Mouse (Mus musculus): ENCODE data around the gene Capza1. TPM values are rescaled to one million over a fixed set of nuclear protein-coding genes. Genes with fewer than 3 reads are reported as not detected.
A peak's percentile ranks its signal among the peaks of the same experiment; 100 is the strongest.

The Capza1 gene
- polyA plus RNA-seq, 1 experiment from 2014 or later: 185 TPM

DNA sequence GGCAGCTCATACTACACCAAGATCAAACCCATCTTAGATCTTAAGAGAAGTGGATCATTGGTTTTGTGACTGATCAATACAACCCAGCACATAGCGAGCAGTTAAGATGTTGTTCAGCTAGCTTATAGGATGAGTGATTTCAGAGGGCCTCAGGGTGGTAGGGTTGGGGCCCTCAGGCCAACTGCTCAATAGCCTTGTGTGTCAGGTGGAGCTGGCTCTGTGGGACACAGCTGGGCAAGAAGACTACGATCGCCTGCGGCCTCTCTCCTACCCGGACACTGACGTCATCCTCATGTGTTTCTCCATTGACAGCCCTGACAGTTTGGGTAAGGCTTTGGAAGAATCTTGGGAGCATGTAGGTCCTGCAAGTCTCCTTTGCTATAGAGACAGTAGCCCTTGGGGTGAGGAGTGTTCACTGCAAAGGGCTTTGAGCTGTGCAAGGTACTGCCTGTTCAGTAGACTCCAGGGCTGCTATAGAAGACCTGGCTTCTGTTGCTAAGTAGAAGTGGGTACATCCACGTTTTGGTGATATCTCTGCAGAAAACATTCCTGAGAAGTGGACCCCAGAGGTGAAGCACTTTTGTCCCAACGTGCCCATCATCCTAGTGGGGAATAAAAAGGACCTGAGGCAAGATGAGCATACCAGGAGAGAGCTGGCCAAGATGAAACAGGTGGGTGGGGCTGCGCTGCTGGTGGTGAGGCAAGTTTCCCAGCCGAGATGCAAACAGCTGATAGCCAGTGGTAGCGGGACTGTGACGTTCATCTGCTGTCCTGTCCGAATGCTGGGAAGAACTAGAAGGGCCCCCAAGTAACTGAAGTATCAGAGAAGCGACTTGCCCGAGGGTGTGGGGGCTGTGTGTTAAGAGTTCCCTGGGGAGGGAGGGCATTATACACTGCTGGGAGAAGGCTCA lies 71.7 kb downstream of the Capza1 start:
- 48% methylated on average over 15 of the region's 15 CpGs for WGBS
- H3K4me1 ChIP-seq (ENCODE audit: control insufficient read depth in 2 of 2, insufficient read depth in 2 of 2, low read length in 2 of 2): peaks cover 54 to 69% of the 10 kb centered on the region in 2 experiments
- H3K9ac ChIP-seq (ENCODE audit: low read length): peak overlapping the region; percentile 21; the same call in 1 of the 2 replicates
- no peak overlapping the region for H3K4me3 ChIP-seq (ENCODE audit: control insufficient read depth in 1 of 2, insufficient read depth in 1 of 2, low read depth in 1 of 2, low read length in 2 of 2)
- H3K27ac ChIP-seq (replicated peaks in 1 of 2; ENCODE audit: control insufficient read depth in 1 of 2, insufficient read depth in 1 of 2, low read depth in 2 of 2, low read length in 2 of 2): peak overlapping the region in 1 of 2 experiments; percentile 15; a peak in 1 of 4 replicates
- H3K4me2 ChIP-seq (ENCODE audit: low read length): peak overlapping the region; percentile 90; the same call in 1 of the 2 replicates
- no peak for ATAC-seq (ENCODE audit: insufficient number of reproducible peaks, insufficient read depth, low FRiP score, low read depth)
- H3K27me3 ChIP-seq (ENCODE audit: control insufficient read depth, insufficient read depth, low read length): no peaks in the 10 kb centered on the region
- peaks cover 61% of the 10 kb centered on the region for H3K36me3 ChIP-seq (ENCODE audit: control insufficient read depth, insufficient read depth, low read length)
- H3K9me3 ChIP-seq (ENCODE audit: control insufficient read depth, low read length): no peaks in the 10 kb centered on the region

DNA sequence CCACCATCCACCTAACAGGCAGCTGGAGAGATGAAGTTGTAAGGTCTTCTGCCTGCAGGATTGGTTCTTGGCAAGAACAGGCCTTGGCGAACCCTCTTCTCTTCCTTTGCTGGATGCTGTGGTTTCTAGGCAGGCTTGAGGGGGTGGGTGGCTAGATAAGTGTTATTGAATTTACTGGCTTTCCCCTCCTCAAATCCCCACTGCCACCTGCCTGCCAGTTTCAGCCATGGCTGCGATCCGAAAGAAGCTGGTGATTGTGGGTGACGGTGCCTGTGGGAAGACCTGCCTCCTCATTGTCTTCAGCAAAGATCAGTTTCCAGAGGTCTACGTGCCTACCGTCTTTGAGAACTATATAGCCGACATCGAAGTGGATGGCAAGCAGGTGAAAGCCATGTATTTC lies 72.6 kb downstream of the Capza1 start:
- ATAC-seq (ENCODE audit: insufficient number of reproducible peaks, insufficient read depth, low FRiP score, low read depth): no peak
- Histone ChIP-seq H3K27ac (replicated peaks in 1 of 2; ENCODE audit: control insufficient read depth in 1 of 2, insufficient read depth in 1 of 2, low read depth in 2 of 2, low read length in 2 of 2) (peak overlapping the region in 1 of 2 experiments; percentile 95; a peak in 1 of 4 replicates), H3K9ac (ENCODE audit: low read length) (peak overlapping the region; percentile 95), H3K4me3 (ENCODE audit: control insufficient read depth in 1 of 2, insufficient read depth in 1 of 2, low read depth in 1 of 2, low read length in 2 of 2) (peak overlapping the region in 1 of 2 experiments; percentile 83; a peak in 2 of 4 replicates), H3K36me3 (ENCODE audit: control insufficient read depth, insufficient read depth, low read length) (peaks cover 52% of the 10 kb centered on the region), H3K4me1 (ENCODE audit: control insufficient read depth in 2 of 2, insufficient read depth in 2 of 2, low read length in 2 of 2) (peaks cover 55 to 70% of the 10 kb centered on the region in 2 experiments), H3K9me3 (ENCODE audit: control insufficient read depth, low read length) (no peaks in the 10 kb centered on the region), H3K4me2 (ENCODE audit: low read length) (peak overlapping the region; percentile 90), H3K27me3 (ENCODE audit: control insufficient read depth, insufficient read depth, low read length) (no peaks in the 10 kb centered on the region)
- 89% methylated on average over 8 of the region's 8 CpGs for WGBS

DNA sequence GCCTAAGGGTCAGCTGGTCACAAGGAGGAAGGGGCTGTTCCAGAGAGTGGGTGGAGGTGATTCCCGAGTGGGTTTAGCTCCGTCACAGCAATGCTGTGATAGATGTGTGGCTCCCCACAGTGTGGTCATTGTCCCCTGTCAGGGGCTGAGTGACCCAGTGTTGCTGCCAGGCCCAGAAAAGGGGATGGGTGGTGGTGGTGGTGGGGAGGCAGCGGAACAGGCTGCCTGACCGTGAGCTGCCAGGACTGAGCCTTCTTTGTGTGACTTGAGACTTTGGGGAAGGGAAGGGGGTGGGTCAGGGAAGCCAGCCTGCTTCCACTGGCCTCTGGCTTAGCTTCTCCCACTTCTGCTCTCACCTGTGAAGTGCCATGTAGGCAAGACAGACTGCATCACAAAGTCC lies 73.3 kb downstream of the Capza1 start:
- 21% methylated on average over 4 of the region's 4 CpGs for WGBS
- H3K4me1 ChIP-seq (ENCODE audit: control insufficient read depth in 2 of 2, insufficient read depth in 2 of 2, low read length in 2 of 2): peaks cover 55 to 64% of the 10 kb centered on the region in 2 experiments
- H3K27me3 ChIP-seq (ENCODE audit: control insufficient read depth, insufficient read depth, low read length): no peaks in the 10 kb centered on the region
- H3K36me3 ChIP-seq (ENCODE audit: control insufficient read depth, insufficient read depth, low read length): peaks cover 49% of the 10 kb centered on the region
- peak overlapping the region; percentile 95 for H3K9ac ChIP-seq (ENCODE audit: low read length)
- H3K9me3 ChIP-seq (ENCODE audit: control insufficient read depth, low read length): no peaks in the 10 kb centered on the region
- ATAC-seq (ENCODE audit: insufficient number of reproducible peaks, insufficient read depth, low FRiP score, low read depth): no peak
- H3K4me3 ChIP-seq (ENCODE audit: control insufficient read depth in 1 of 2, insufficient read depth in 1 of 2, low read depth in 1 of 2, low read length in 2 of 2): peak overlapping the region; percentile 83 to 93
- H3K4me2 ChIP-seq (ENCODE audit: low read length): peak overlapping the region; percentile 90
- peak overlapping the region; percentile 91 to 95 for H3K27ac ChIP-seq (replicated peaks in 1 of 2; ENCODE audit: control insufficient read depth in 1 of 2, insufficient read depth in 1 of 2, low read depth in 2 of 2, low read length in 2 of 2)

DNA sequence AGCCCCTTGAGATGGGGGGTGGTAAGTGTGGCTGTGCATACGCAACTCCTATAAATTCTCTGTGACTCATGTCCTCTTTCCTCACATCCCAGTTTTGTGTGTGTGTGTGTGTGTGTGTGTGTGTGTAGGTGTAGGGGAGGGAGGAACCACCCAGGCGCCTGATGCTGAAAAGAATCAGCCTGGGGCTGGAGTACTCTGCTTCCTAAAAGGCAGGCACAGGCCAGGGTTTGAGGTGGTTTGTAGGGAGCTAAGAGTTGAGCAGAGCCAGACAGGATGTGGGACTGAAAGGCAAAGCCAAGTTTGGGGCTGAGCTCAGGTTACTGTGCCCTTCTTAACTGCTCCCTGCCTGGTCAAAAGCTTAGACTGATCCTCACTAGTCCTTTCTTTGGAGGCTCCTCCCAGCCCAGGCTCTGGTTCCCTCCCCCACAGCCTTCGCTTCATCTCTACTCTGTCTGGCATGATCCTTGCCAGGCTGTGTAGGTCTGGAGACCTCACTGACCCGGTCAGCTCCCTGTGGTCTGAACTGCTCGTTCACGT lies 73.8 kb downstream of the Capza1 start:
- Histone ChIP-seq H3K27ac (replicated peaks in 1 of 2; ENCODE audit: control insufficient read depth in 1 of 2, insufficient read depth in 1 of 2, low read depth in 2 of 2, low read length in 2 of 2) (peak overlapping the region; percentile 91 to 95), H3K9ac (ENCODE audit: low read length) (peak overlapping the region; percentile 95), H3K4me2 (ENCODE audit: low read length) (peak overlapping the region; percentile 90), H3K27me3 (ENCODE audit: control insufficient read depth, insufficient read depth, low read length) (no peaks in the 10 kb centered on the region), H3K9me3 (ENCODE audit: control insufficient read depth, low read length) (no peaks in the 10 kb centered on the region), H3K4me1 (ENCODE audit: control insufficient read depth in 2 of 2, insufficient read depth in 2 of 2, low read length in 2 of 2) (peaks cover 50 to 61% of the 10 kb centered on the region in 2 experiments), H3K4me3 (ENCODE audit: control insufficient read depth in 1 of 2, insufficient read depth in 1 of 2, low read depth in 1 of 2, low read length in 2 of 2) (peak overlapping the region; percentile 83 to 93), H3K36me3 (ENCODE audit: control insufficient read depth, insufficient read depth, low read length) (peaks cover 49% of the 10 kb centered on the region)
- WGBS: 7% methylated on average over 6 of the region's 6 CpGs
- peak; percentile 8; the same call in 1 of the 2 replicates for ATAC-seq (ENCODE audit: insufficient number of reproducible peaks, insufficient read depth, low FRiP score, low read depth)

DNA sequence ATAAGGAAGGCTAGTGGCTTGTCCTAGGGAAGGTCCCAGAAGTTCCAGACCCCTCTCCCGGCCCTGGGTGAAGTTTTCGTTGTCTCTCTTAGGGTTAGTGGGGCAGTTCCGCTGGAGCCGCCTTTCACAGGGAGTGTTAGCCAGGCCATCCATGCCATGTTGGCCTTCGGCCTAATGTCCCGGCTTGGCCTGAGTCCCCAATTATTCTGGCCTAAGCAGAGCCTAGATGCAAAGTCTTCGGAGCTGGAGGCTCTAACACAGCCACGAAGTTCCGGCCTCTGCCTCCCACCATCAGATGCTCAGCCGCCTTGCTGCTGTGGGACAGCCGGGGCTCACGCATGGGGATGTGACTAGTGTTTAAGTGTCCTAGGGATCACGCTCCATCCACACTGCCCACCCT lies 74.5 kb downstream of the Capza1 start:
- peak overlapping the region; percentile 91 to 95 for H3K27ac ChIP-seq (replicated peaks in 1 of 2; ENCODE audit: control insufficient read depth in 1 of 2, insufficient read depth in 1 of 2, low read depth in 2 of 2, low read length in 2 of 2)
- H3K4me1 ChIP-seq (ENCODE audit: control insufficient read depth in 2 of 2, insufficient read depth in 2 of 2, low read length in 2 of 2): peaks cover 44 to 54% of the 10 kb centered on the region in 2 experiments
- 11% methylated on average over 13 of the region's 13 CpGs for WGBS

DNA sequence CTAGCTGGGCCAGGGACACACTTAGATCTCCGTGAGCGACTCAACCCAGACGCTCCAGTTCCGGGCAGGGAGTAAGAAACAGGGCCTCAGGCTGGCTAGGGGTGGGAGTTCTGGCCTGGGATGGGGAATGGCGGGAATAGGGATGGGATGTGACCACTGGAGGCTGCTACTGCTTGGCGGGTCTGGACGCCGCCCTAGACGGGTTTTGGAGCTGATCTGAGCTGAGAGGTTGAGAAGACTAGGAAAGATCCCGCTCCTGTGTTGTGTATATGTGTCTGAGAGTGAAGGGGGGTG lies 75.0 kb downstream of the Capza1 start:
- H3K9me3 ChIP-seq (ENCODE audit: control insufficient read depth, low read length): no peaks in the 10 kb centered on the region
- H3K36me3 ChIP-seq (ENCODE audit: control insufficient read depth, insufficient read depth, low read length): peaks cover 46% of the 10 kb centered on the region
- peak; percentile 17 for ATAC-seq (ENCODE audit: insufficient number of reproducible peaks, insufficient read depth, low FRiP score, low read depth)
- peaks cover 40 to 50% of the 10 kb centered on the region in 2 experiments for H3K4me1 ChIP-seq (ENCODE audit: control insufficient read depth in 2 of 2, insufficient read depth in 2 of 2, low read length in 2 of 2)
- H3K9ac ChIP-seq (ENCODE audit: low read length): peak overlapping the region; percentile 95
- peak overlapping the region; percentile 83 to 93 for H3K4me3 ChIP-seq (ENCODE audit: control insufficient read depth in 1 of 2, insufficient read depth in 1 of 2, low read depth in 1 of 2, low read length in 2 of 2)
- peak overlapping the region; percentile 91 to 95 for H3K27ac ChIP-seq (replicated peaks in 1 of 2; ENCODE audit: control insufficient read depth in 1 of 2, insufficient read depth in 1 of 2, low read depth in 2 of 2, low read length in 2 of 2)
- WGBS: 2% methylated on average over 10 of the region's 10 CpGs
- no peaks in the 10 kb centered on the region for H3K27me3 ChIP-seq (ENCODE audit: control insufficient read depth, insufficient read depth, low read length)
- H3K4me2 ChIP-seq (ENCODE audit: low read length): peak overlapping the region; percentile 90

More for the DNA sequence above, 74.5 kb downstream of the Capza1 start:
- Histone ChIP-seq H3K4me3 (ENCODE audit: control insufficient read depth in 1 of 2, insufficient read depth in 1 of 2, low read depth in 1 of 2, low read length in 2 of 2) (peak overlapping the region; percentile 83 to 93), H3K36me3 (ENCODE audit: control insufficient read depth, insufficient read depth, low read length) (peaks cover 49% of the 10 kb centered on the region), H3K9me3 (ENCODE audit: control insufficient read depth, low read length) (no peaks in the 10 kb centered on the region), H3K27me3 (ENCODE audit: control insufficient read depth, insufficient read depth, low read length) (no peaks in the 10 kb centered on the region), H3K4me2 (ENCODE audit: low read length) (peak overlapping the region; percentile 90), H3K9ac (ENCODE audit: low read length) (peak overlapping the region; percentile 95)
- no peak for ATAC-seq (ENCODE audit: insufficient number of reproducible peaks, insufficient read depth, low FRiP score, low read depth)

DNA sequence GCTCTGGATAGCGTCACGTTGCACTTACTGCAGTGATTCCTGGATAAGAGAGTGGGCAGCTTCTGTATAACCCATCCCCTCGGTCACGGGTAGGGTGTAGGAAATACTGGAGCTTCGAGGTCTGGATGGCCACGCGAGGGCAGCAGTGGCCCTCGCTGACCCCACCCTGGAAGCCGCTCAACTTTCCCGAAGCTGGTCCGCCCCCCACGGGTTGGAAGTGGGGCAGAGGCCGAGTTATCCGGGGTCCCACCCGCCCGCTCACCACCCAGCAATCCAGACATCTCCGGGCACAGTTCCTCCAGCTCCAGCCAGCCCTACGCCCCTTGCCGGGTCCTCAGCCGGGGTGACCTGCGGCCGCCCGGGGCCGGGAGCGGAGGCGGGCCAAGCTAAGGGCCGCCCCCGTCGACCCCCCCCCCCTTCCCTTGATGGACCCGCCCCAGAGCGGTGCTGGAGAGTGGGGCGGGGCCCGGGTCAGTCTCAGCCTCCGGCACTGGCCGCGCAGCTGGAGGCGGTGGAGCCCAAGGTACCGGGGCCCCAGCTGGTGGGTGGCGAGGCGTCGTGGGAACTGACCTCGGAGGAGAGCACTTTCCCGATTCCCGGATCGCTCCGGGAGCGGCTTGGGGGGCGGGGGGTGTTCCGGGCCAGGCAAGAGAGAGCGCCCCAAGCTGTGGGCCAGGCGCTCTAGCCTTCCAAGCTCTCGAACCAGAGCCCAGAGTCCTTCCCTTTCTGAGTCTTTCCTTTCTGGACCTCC lies 75.6 kb downstream of the Capza1 start:
- 1% methylated on average over 42 of the region's 52 CpGs for WGBS
- H3K9me3 ChIP-seq (ENCODE audit: control insufficient read depth, low read length): no peaks in the 10 kb centered on the region
- peak overlapping the region; percentile 91 to 95 for H3K27ac ChIP-seq (replicated peaks in 1 of 2; ENCODE audit: control insufficient read depth in 1 of 2, insufficient read depth in 1 of 2, low read depth in 2 of 2, low read length in 2 of 2)
- ATAC-seq (ENCODE audit: insufficient number of reproducible peaks, insufficient read depth, low FRiP score, low read depth): peak; percentile 90
- peak overlapping the region; percentile 90 for H3K4me2 ChIP-seq (ENCODE audit: low read length)
- peak overlapping the region; percentile 95 for H3K9ac ChIP-seq (ENCODE audit: low read length)
- no peaks in the 10 kb centered on the region for H3K27me3 ChIP-seq (ENCODE audit: control insufficient read depth, insufficient read depth, low read length)
- peak overlapping the region; percentile 83 to 93 for H3K4me3 ChIP-seq (ENCODE audit: control insufficient read depth in 1 of 2, insufficient read depth in 1 of 2, low read depth in 1 of 2, low read length in 2 of 2)
- peaks cover 38 to 44% of the 10 kb centered on the region in 2 experiments for H3K4me1 ChIP-seq (ENCODE audit: control insufficient read depth in 2 of 2, insufficient read depth in 2 of 2, low read length in 2 of 2)
- H3K36me3 ChIP-seq (ENCODE audit: control insufficient read depth, insufficient read depth, low read length): peaks cover 41% of the 10 kb centered on the region

Data from heart, embryonic 14.5 days (tissue).